8 mouse cellular contexts compared by ENCODE assay signal in the genomic region with DNA sequence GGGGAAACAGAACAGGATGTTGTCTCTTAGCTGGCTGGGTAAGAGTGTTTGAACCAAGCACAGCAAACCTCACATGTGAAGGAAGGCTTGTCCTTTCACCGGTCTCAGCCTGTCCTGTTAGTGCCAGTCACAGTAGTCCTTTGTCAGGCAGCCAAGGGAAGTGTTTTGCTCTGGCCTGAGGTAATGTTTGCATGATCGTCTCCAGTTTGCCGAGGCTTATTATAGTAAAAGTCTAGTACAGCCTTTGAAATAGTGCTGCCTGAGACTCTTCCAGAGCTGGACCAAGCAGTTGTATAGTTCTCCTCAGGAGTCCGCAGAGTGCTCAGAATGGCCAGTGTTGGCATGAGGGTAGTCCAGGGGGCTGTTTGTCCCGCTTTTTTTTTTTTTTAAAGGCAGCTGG. TPM values are rescaled to one million over a fixed set of nuclear protein-coding genes. Genes with fewer than 3 reads are reported as not detected.
A peak's percentile ranks its signal among the peaks of the same experiment; 100 is the strongest.
DNase-seq lines count a peak whose midpoint lies in the region; ATAC-seq and TF ChIP-seq lines count a peak whose summit lies in the region.

No protein-coding gene starts in this region.

- no peak overlapping the region for H3K4me2 ChIP-seq in kidney, embryonic 14.5 days (replicated peaks; ENCODE audit: low read depth, low read length)
- no peak overlapping the region for H3K4me2 ChIP-seq in forebrain, embryonic 15.5 days (replicated peaks)
- no peak overlapping the region for H3K4me2 ChIP-seq in hindbrain, postnatal 0 days (ENCODE audit: low read depth, low read length)

- no peak for TF ChIP-seq CTCF in hindbrain, postnatal 0 days (IDR thresholded peaks at IDR 0.05; ENCODE audit: low read depth)

- no peak overlapping the region for H3K27ac ChIP-seq in kidney, embryonic 14.5 days (ENCODE audit: low read depth, low read length)
- H3K27ac ChIP-seq in brown adipose tissue, adult 24 weeks (replicated peaks; ENCODE audit: low read depth, low read length) = peak overlapping the region; percentile 52
- H3K27ac ChIP-seq in forebrain, embryonic 15.5 days (replicated peaks) = peak overlapping the region; percentile 46
- H3K27ac ChIP-seq in hindbrain, postnatal 0 days = peak overlapping the region; percentile 65

- ATAC-seq in kidney, embryonic 14.5 days (ENCODE audit: low FRiP score, low TSS enrichment) = no peak
- peak; percentile 69 for ATAC-seq in forebrain, embryonic 15.5 days (replicated peaks)
- peak; percentile 75 for ATAC-seq in hindbrain, postnatal 0 days

- peak; percentile 57 for DNase-seq in kidney, adult 18-20 months
- peak; percentile 67 for DNase-seq in hindbrain, postnatal 0 days (ENCODE audit: low spot score)
- DNase-seq in lung, postnatal 25 days (ENCODE audit: low spot score) = peak; percentile 50
- DNase-seq in testis, postnatal 10 days (ENCODE audit: low spot score) = no peak
- no peak for DNase-seq in urinary bladder, postnatal 10 days (ENCODE audit: low spot score)

- H3K4me3 ChIP-seq in kidney, embryonic 14.5 days (ENCODE audit: low read length) = no peak overlapping the region
- peak overlapping the region; percentile 48 for H3K4me3 ChIP-seq in brown adipose tissue, adult 24 weeks (ENCODE audit: insufficient read depth, low read depth, low read length)
- H3K4me3 ChIP-seq in forebrain, embryonic 15.5 days = no peak overlapping the region
- H3K4me3 ChIP-seq in hindbrain, postnatal 0 days (ENCODE audit: low read length) = no peak overlapping the region

- H3K27me3 ChIP-seq in kidney, embryonic 14.5 days (ENCODE audit: control insufficient read depth, insufficient read depth, low read length) = no peaks in the 10 kb centered on the region
- no peaks in the 10 kb centered on the region for H3K27me3 ChIP-seq in forebrain, embryonic 15.5 days
- H3K27me3 ChIP-seq in hindbrain, postnatal 0 days (ENCODE audit: insufficient read depth, low read length) = no peaks in the 10 kb centered on the region

- 0 out of 2 replicates have a peak, but pooled peaks cover 4% of the 10 kb centered on the region for H3K4me1 ChIP-seq in kidney, embryonic 14.5 days (ENCODE audit: control insufficient read depth, insufficient read depth, low read length)
- H3K4me1 ChIP-seq in brown adipose tissue, adult 24 weeks (ENCODE audit: control insufficient read depth, insufficient read depth, insufficient read length, low read length) = peaks cover 18% of the 10 kb centered on the region
- peaks cover 16% of the 10 kb centered on the region for H3K4me1 ChIP-seq in forebrain, embryonic 15.5 days
- H3K4me1 ChIP-seq in hindbrain, postnatal 0 days (ENCODE audit: insufficient read depth, low read length) = no peaks in the 10 kb centered on the region

- H3K36me3 ChIP-seq in kidney, embryonic 14.5 days (ENCODE audit: control insufficient read depth, insufficient read depth, low read length) = no peaks in the 10 kb centered on the region; the same call in 1 of the 2 replicates
- H3K36me3 ChIP-seq in forebrain, embryonic 15.5 days = peaks cover 15% of the 10 kb centered on the region
- no peaks in the 10 kb centered on the region for H3K36me3 ChIP-seq in hindbrain, postnatal 0 days (ENCODE audit: insufficient read depth, low read length)

- 64% methylated on average over 5 of the region's 5 CpGs for WGBS in kidney, embryonic 14.5 days
- WGBS in forebrain, embryonic 15.5 days = 10% methylated on average over 5 of the region's 5 CpGs
- WGBS in hindbrain, postnatal 0 days = 21% methylated on average over 5 of the region's 5 CpGs

- H3K9ac ChIP-seq in kidney, embryonic 14.5 days (ENCODE audit: low read depth, low read length) = no peak overlapping the region
- no peak overlapping the region for H3K9ac ChIP-seq in forebrain, embryonic 15.5 days (replicated peaks)
- no peak overlapping the region for H3K9ac ChIP-seq in hindbrain, postnatal 0 days (replicated peaks; ENCODE audit: low read length)

- no peaks in the 10 kb centered on the region for H3K9me3 ChIP-seq in kidney, embryonic 14.5 days (ENCODE audit: control insufficient read depth, low read length)
- no peaks in the 10 kb centered on the region for H3K9me3 ChIP-seq in forebrain, embryonic 15.5 days
- no peaks in the 10 kb centered on the region for H3K9me3 ChIP-seq in hindbrain, postnatal 0 days (ENCODE audit: low read length)

RNA-seq across cellular contexts. Expression of a gene that starts 13.9 kb away (rescaled TPM):
- 8.0 and 15.5 TPM in 2 replicates for polyA plus RNA-seq in kidney, embryonic 14.5 days (2014; fragmentation: Nextera tagmentation; extraction: Ambion mirVana)
- polyA plus RNA-seq in brown adipose tissue, adult 24 weeks (2012; ENCODE audit: insufficient read depth, insufficient read length, missing spikeins) = 9.3 and 11.6 TPM in 2 replicates
- 19.2 and 19.8 TPM in 2 replicates for polyA plus RNA-seq in forebrain, embryonic 15.5 days (2015; fragmentation: Nextera tagmentation; extraction: Ambion mirVana)
- total RNA-seq in hindbrain, postnatal 0 days (2014; rRNA removed) = 18.8 and 25.7 TPM in 2 replicates
- 9.5 and 9.8 TPM in 2 replicates for polyA plus RNA-seq in hindbrain, postnatal 0 days (2015; fragmentation: Nextera tagmentation; extraction: Ambion mirVana)

RNA-seq across cellular contexts. Expression of a gene that starts 59.6 kb away (rescaled TPM):
- 7.2 and 7.8 TPM in 2 replicates for polyA plus RNA-seq in kidney, embryonic 14.5 days (2014; fragmentation: Nextera tagmentation; extraction: Ambion mirVana)
- polyA plus RNA-seq in brown adipose tissue, adult 24 weeks (2012; ENCODE audit: insufficient read depth, insufficient read length, missing spikeins) = 8.0 and 8.2 TPM in 2 replicates
- 1.3 and 1.4 TPM in 2 replicates for polyA plus RNA-seq in forebrain, embryonic 15.5 days (2015; fragmentation: Nextera tagmentation; extraction: Ambion mirVana)
- total RNA-seq in hindbrain, postnatal 0 days (2014; rRNA removed) = 2.3 TPM in 1 of 2 replicates, not detected in the other
- polyA plus RNA-seq in hindbrain, postnatal 0 days (2015; fragmentation: Nextera tagmentation; extraction: Ambion mirVana) = 1.8 and 2.6 TPM in 2 replicates

Comparison
In these comparisons a context has a peak if more than half of its experiments do, and no peak if none do; other contexts are left out.
1. DNase-seq: peak in kidney, adult 18-20 months (single experiment), hindbrain, postnatal 0 days (single experiment) and lung, postnatal 25 days (single experiment); none in testis, postnatal 10 days (single experiment) and urinary bladder, postnatal 10 days (single experiment).